Mouse (Mus musculus) liver, embryonic 12.5 days (tissue): ENCODE data around the gene Vps50. TPM values are rescaled to one million over a fixed set of nuclear protein-coding genes. Genes with fewer than 3 reads are reported as not detected.
"Not testable (repeated sequence)": the region's sequence is repeated elsewhere in the genome, so short reads cannot be mapped to it uniquely, and the experiment has no call there.

Source experiments
- ATAC-seq: fragments of 200-750 bp; cut with Nextera tagmentation; 2 replicates; pipeline ENCODE4 v1.8.0; 2017; ENCODE audit warnings: moderate number of reproducible peaks, mild to moderate bottlenecking, moderate library complexity
- H3K27ac ChIP-seq: fragments of 300-500 bp; sonication (generic); 2 replicates; pipeline ENCODE4 v1.5.1; 2016; ENCODE audit warnings: mild to moderate bottlenecking
- H3K27me3 ChIP-seq: fragments of 300-500 bp; sonication (generic); replicated peaks from 2 replicates; pipeline ENCODE4 v1.6.1; 2016; ENCODE audit warnings: mild to moderate bottlenecking, moderate library complexity
- H3K36me3 ChIP-seq: fragments of 300-500 bp; sonication (generic); 2 replicates; pipeline ENCODE4 v1.6.1; 2016; ENCODE audit warnings: mild to moderate bottlenecking, moderate library complexity
- H3K4me1 ChIP-seq: fragments of 300-500 bp; sonication (generic); 2 replicates; pipeline ENCODE4 v1.6.1; 2016
- H3K4me2 ChIP-seq: fragments of 300-500 bp; sonication (generic); 2 replicates; pipeline ENCODE4 v1.6.1; 2016; ENCODE audit warnings: mild to moderate bottlenecking, moderate library complexity
- H3K4me3 ChIP-seq: fragments of 300-500 bp; sonication (generic); 2 replicates; pipeline ENCODE4 v1.5.1; 2016; ENCODE audit warnings: mild to moderate bottlenecking, moderate library complexity
- H3K9ac ChIP-seq: fragments of 300-500 bp; sonication (generic); 2 replicates; pipeline ENCODE4 v1.6.1; 2016; ENCODE audit warnings: mild to moderate bottlenecking, moderate library complexity
- H3K9me3 ChIP-seq: fragments of 300-500 bp; sonication (generic); replicated peaks from 2 replicates; pipeline ENCODE4 v1.6.1; 2016; ENCODE audit warnings: mild to moderate bottlenecking, moderate library complexity
- WGBS: fragments of 180-500 bp; shearing (Covaris S2); methylation state at CpG from one replicate; pipeline ENCODE4 v1.1.7; 2016; ENCODE audit not compliant: insufficient replicate concordance; 5-methylcytosine and 5-hydroxymethylcytosine counted together
- polyA plus RNA-seq: library from polyadenylated mRNA; unstranded; fragments of >200 nt; fragmentation: Nextera tagmentation; extraction: Ambion mirVana; gene quantifications from 2 replicates; pipeline ENCODE4 v1.2.1, GENCODE M21; 2016

Gene Vps50
- polyA plus RNA-seq, 1 experiment from 2014 or later = 17.3 TPM

- peak; percentile 70; the same call in 1 of the 2 replicates for ATAC-seq
- H3K4me2 ChIP-seq = no peak overlapping the region
- WGBS = 19% methylated on average over 2 of the region's 2 CpGs
Measured at GRCm38 (mm10) chr6:3572221-3572815, 74.1 kb downstream of the Vps50 start.

GRCm38 (mm10) chr6:3573787-3574186, 75.6 kb downstream of the Vps50 start:
- Histone ChIP-seq H3K9me3 (no peaks in the 10 kb centered on the region), H3K9ac (no peak overlapping the region), H3K4me3 (no peak overlapping the region), H3K27me3 (no peaks in the 10 kb centered on the region), H3K4me1 (peaks cover 7% of the 10 kb centered on the region; the same call in 1 of the 2 replicates), H3K27ac (no peak overlapping the region), H3K36me3 (peaks cover 17% of the 10 kb centered on the region), H3K4me2 (no peak overlapping the region)
- ATAC-seq = no peak
- 83% methylated on average over 8 of the region's 8 CpGs for WGBS

More at GRCm38 (mm10) chr6:3572221-3572815, 74.1 kb downstream of the Vps50 start:
- Histone ChIP-seq H3K36me3 (peaks cover 17% of the 10 kb centered on the region), H3K27ac (no peak overlapping the region), H3K9ac (no peak overlapping the region), H3K4me1 (peaks cover 7% of the 10 kb centered on the region; the same call in 1 of the 2 replicates), H3K4me3 (no peak overlapping the region), H3K9me3 (no peaks in the 10 kb centered on the region), H3K27me3 (no peaks in the 10 kb centered on the region)

- WGBS = 81% methylated on average over 1 of the region's 1 CpGs
Measured at GRCm38 (mm10) chr6:3585402-3585801, 87.2 kb downstream of the Vps50 start.

GRCm38 (mm10) chr6:3590289-3590904, 92.2 kb downstream of the Vps50 start:
- 45% methylated on average over 3 of the region's 3 CpGs for WGBS
- H3K27me3 ChIP-seq = no peaks in the 10 kb centered on the region
- H3K4me2 ChIP-seq = no peak overlapping the region
- ATAC-seq = no peak
- no peak overlapping the region for H3K27ac ChIP-seq
- H3K9ac ChIP-seq = no peak overlapping the region
- no peaks in the 10 kb centered on the region for H3K9me3 ChIP-seq
- H3K4me3 ChIP-seq = no peak overlapping the region
- H3K4me1 ChIP-seq = no peaks in the 10 kb centered on the region
- H3K36me3 ChIP-seq = peaks cover 9% of the 10 kb centered on the region

More at GRCm38 (mm10) chr6:3585402-3585801, 87.2 kb downstream of the Vps50 start:
- H3K27ac ChIP-seq = no peak overlapping the region
- no peak for ATAC-seq
- H3K9ac ChIP-seq = no peak overlapping the region
- H3K9me3 ChIP-seq = no peaks in the 10 kb centered on the region
- no peaks in the 10 kb centered on the region for H3K27me3 ChIP-seq
- H3K4me3 ChIP-seq = no peak overlapping the region
- H3K36me3 ChIP-seq = peaks cover 9% of the 10 kb centered on the region
- no peak overlapping the region for H3K4me2 ChIP-seq
- no peaks in the 10 kb centered on the region for H3K4me1 ChIP-seq

GRCm38 (mm10) chr6:3594246-3594645, 96.1 kb downstream of the Vps50 start:
- Histone ChIP-seq H3K4me3 (no peak overlapping the region), H3K36me3 (peaks cover 3% of the 10 kb centered on the region), H3K27me3 (no peaks in the 10 kb centered on the region), H3K9ac (no peak overlapping the region), H3K4me2 (no peak overlapping the region), H3K27ac (no peak overlapping the region), H3K4me1 (no peaks in the 10 kb centered on the region), H3K9me3 (no peaks in the 10 kb centered on the region)
- ATAC-seq = no peak
- 60% methylated on average over 1 of the region's 1 CpGs for WGBS

GRCm38 (mm10) chr6:3612827-3613226, 114.6 kb downstream of the Vps50 start:
- WGBS = 72% methylated on average over 2 of the region's 2 CpGs
- Histone ChIP-seq H3K27me3 (no peaks in the 10 kb centered on the region), H3K4me2 (no peak overlapping the region), H3K4me1 (no peaks in the 10 kb centered on the region), H3K4me3 (no peak overlapping the region), H3K36me3 (no peaks in the 10 kb centered on the region), H3K9ac (no peak overlapping the region), H3K27ac (no peak overlapping the region), H3K9me3 (no peaks in the 10 kb centered on the region)
- ATAC-seq = no peak

- H3K4me1 ChIP-seq, H3K9me3 ChIP-seq, H3K27ac ChIP-seq, H3K36me3 ChIP-seq, H3K27me3 ChIP-seq: not testable (repeated sequence)
- peak; percentile 67 for ATAC-seq
- WGBS = 48% methylated on average over 11 of the region's 13 CpGs
- H3K9ac ChIP-seq = 0 out of 2 replicates have a peak overlapping the region, but pooled peaks have one; percentile 12
- peak overlapping the region; percentile 32 for H3K4me3 ChIP-seq
- H3K4me2 ChIP-seq = peak overlapping the region; percentile 58
Measured at GRCm38 (mm10) chr6:3620428-3621387, 122.5 kb downstream of the Vps50 start.

Other genes with a start within 250 kb of the Vps50 start
- gene Samd9l, start 98.8 kb upstream of the Vps50 start, polyA plus RNA-seq = 2.7 and 2.8 TPM in 2 replicates
- gene Hepacam2, start 84 bp upstream of the Vps50 start, polyA plus RNA-seq = 0.05 TPM in 1 of 2 replicates, not detected in the other